Mouse (Mus musculus): ENCODE measurements at regions not wholly inside any gene's neighbourhood (a gene's known extent, or its start where the extent isn't known, plus 50 kb on each side); places are given as distances from the start of the nearest gene placed in this dataset.

GRCm38 (mm10) chr15:52783940-52784339 lies 1100.8 kb upstream of the Gm7489 start:
- 81% methylated on average over 2 of the region's 2 CpGs for WGBS
- Histone ChIP-seq H3K27ac (ENCODE audit: low read length) (no peak overlapping the region), H3K36me3 (ENCODE audit: control insufficient read depth, insufficient read depth) (no peaks in the 10 kb centered on the region), H3K27me3 (ENCODE audit: control insufficient read depth, insufficient read depth, low read length) (no peaks in the 10 kb centered on the region), H3K9ac (ENCODE audit: low read length) (no peak overlapping the region), H3K9me3 (replicated peaks; ENCODE audit: control insufficient read depth, low read length) (no peaks in the 10 kb centered on the region), H3K4me3 (ENCODE audit: low read length) (no peak overlapping the region), H3K4me2 (ENCODE audit: low read depth, low read length) (no peak overlapping the region), H3K4me1 (ENCODE audit: control insufficient read depth, insufficient read depth, low read length) (no peaks in the 10 kb centered on the region)
- no peak for ATAC-seq (replicated peaks; ENCODE audit: extremely low read depth, insufficient read depth, low FRiP score)

- Histone ChIP-seq H3K27me3 (ENCODE audit: control insufficient read depth, insufficient read depth, low read length) (no peaks in the 10 kb centered on the region), H3K9me3 (replicated peaks; ENCODE audit: control insufficient read depth, low read length) (no peaks in the 10 kb centered on the region), H3K9ac (ENCODE audit: low read length) (no peak overlapping the region), H3K4me2 (ENCODE audit: low read depth, low read length) (no peak overlapping the region), H3K36me3 (ENCODE audit: control insufficient read depth, insufficient read depth) (no peaks in the 10 kb centered on the region), H3K4me1 (ENCODE audit: control insufficient read depth, insufficient read depth, low read length) (no peaks in the 10 kb centered on the region), H3K27ac (ENCODE audit: low read length) (no peak overlapping the region), H3K4me3 (ENCODE audit: low read length) (no peak overlapping the region)
- no peak for ATAC-seq (replicated peaks; ENCODE audit: extremely low read depth, insufficient read depth, low FRiP score)
- 79% methylated on average over 3 of the region's 3 CpGs for WGBS
Measured at GRCm38 (mm10) chr15:52785196-52785595, 1099.5 kb upstream of the Gm7489 start.

- Histone ChIP-seq H3K4me3 (ENCODE audit: low read length) (no peak overlapping the region), H3K36me3 (ENCODE audit: control insufficient read depth, insufficient read depth) (no peaks in the 10 kb centered on the region), H3K9me3 (replicated peaks; ENCODE audit: control insufficient read depth, low read length) (no peaks in the 10 kb centered on the region), H3K4me2 (ENCODE audit: low read depth, low read length) (no peak overlapping the region), H3K9ac (ENCODE audit: low read length) (no peak overlapping the region), H3K27ac (ENCODE audit: low read length) (no peak overlapping the region), H3K4me1 (ENCODE audit: control insufficient read depth, insufficient read depth, low read length) (no peaks in the 10 kb centered on the region), H3K27me3 (ENCODE audit: control insufficient read depth, insufficient read depth, low read length) (no peaks in the 10 kb centered on the region)
- no peak for ATAC-seq (replicated peaks; ENCODE audit: extremely low read depth, insufficient read depth, low FRiP score)
- 66% methylated on average over 8 of the region's 8 CpGs for WGBS
Measured at GRCm38 (mm10) chr15:52785976-52786375, 1098.7 kb upstream of the Gm7489 start.

GRCm38 (mm10) chr15:52805479-52806199 lies 1079.1 kb upstream of the Gm7489 start:
- Histone ChIP-seq H3K27me3 (ENCODE audit: control insufficient read depth, insufficient read depth, low read length) (no peaks in the 10 kb centered on the region), H3K4me1 (ENCODE audit: control insufficient read depth, insufficient read depth, low read length) (no peaks in the 10 kb centered on the region), H3K9ac (ENCODE audit: low read length) (no peak overlapping the region), H3K36me3 (ENCODE audit: control insufficient read depth, insufficient read depth) (no peaks in the 10 kb centered on the region), H3K27ac (ENCODE audit: low read length) (no peak overlapping the region), H3K4me2 (ENCODE audit: low read depth, low read length) (no peak overlapping the region), H3K4me3 (ENCODE audit: low read length) (no peak overlapping the region), H3K9me3 (replicated peaks; ENCODE audit: control insufficient read depth, low read length) (no peaks in the 10 kb centered on the region)
- 57% methylated on average over 4 of the region's 4 CpGs for WGBS
- no peak for ATAC-seq (replicated peaks; ENCODE audit: extremely low read depth, insufficient read depth, low FRiP score)

- Histone ChIP-seq H3K4me1 (ENCODE audit: control insufficient read depth, insufficient read depth, low read length) (no peaks in the 10 kb centered on the region), H3K27me3 (ENCODE audit: control insufficient read depth, insufficient read depth, low read length) (no peaks in the 10 kb centered on the region), H3K9me3 (replicated peaks; ENCODE audit: control insufficient read depth, low read length) (no peaks in the 10 kb centered on the region), H3K27ac (ENCODE audit: low read length) (no peak overlapping the region), H3K4me3 (ENCODE audit: low read length) (no peak overlapping the region), H3K4me2 (ENCODE audit: low read depth, low read length) (no peak overlapping the region), H3K9ac (ENCODE audit: low read length) (no peak overlapping the region), H3K36me3 (ENCODE audit: control insufficient read depth, insufficient read depth) (no peaks in the 10 kb centered on the region)
- 74% methylated on average over 3 of the region's 3 CpGs for WGBS
- ATAC-seq (replicated peaks; ENCODE audit: extremely low read depth, insufficient read depth, low FRiP score): no peak
Measured at GRCm38 (mm10) chr15:52808622-52809021, 1076.1 kb upstream of the Gm7489 start.

GRCm38 (mm10) chr15:52820796-52821195 lies 1063.9 kb upstream of the Gm7489 start:
- no peaks in the 10 kb centered on the region for H3K4me1 ChIP-seq (ENCODE audit: control insufficient read depth, insufficient read depth, low read length)
- H3K4me3 ChIP-seq (ENCODE audit: low read length): no peak overlapping the region
- H3K9me3 ChIP-seq (replicated peaks; ENCODE audit: control insufficient read depth, low read length): no peaks in the 10 kb centered on the region
- H3K4me2 ChIP-seq (ENCODE audit: low read depth, low read length): no peak overlapping the region
- H3K27ac ChIP-seq (ENCODE audit: low read length): no peak overlapping the region
- H3K9ac ChIP-seq (ENCODE audit: low read length): no peak overlapping the region
- WGBS: 86% methylated on average over 6 of the region's 6 CpGs
- no peaks in the 10 kb centered on the region for H3K36me3 ChIP-seq (ENCODE audit: control insufficient read depth, insufficient read depth)
- ATAC-seq (replicated peaks; ENCODE audit: extremely low read depth, insufficient read depth, low FRiP score): no peak
- no peaks in the 10 kb centered on the region for H3K27me3 ChIP-seq (ENCODE audit: control insufficient read depth, insufficient read depth, low read length)

- no peak overlapping the region for H3K4me2 ChIP-seq (ENCODE audit: low read depth, low read length)
- no peak overlapping the region for H3K27ac ChIP-seq (ENCODE audit: low read length)
- no peaks in the 10 kb centered on the region for H3K36me3 ChIP-seq (ENCODE audit: control insufficient read depth, insufficient read depth)
- no peak overlapping the region for H3K9ac ChIP-seq (ENCODE audit: low read length)
- no peaks in the 10 kb centered on the region for H3K4me1 ChIP-seq (ENCODE audit: control insufficient read depth, insufficient read depth, low read length)
- H3K9me3 ChIP-seq (replicated peaks; ENCODE audit: control insufficient read depth, low read length): no peaks in the 10 kb centered on the region
- ATAC-seq (replicated peaks; ENCODE audit: extremely low read depth, insufficient read depth, low FRiP score): no peak
- WGBS: 82% methylated on average over 2 of the region's 2 CpGs
- H3K27me3 ChIP-seq (ENCODE audit: control insufficient read depth, insufficient read depth, low read length): no peaks in the 10 kb centered on the region
- no peak overlapping the region for H3K4me3 ChIP-seq (ENCODE audit: low read length)
Measured at GRCm38 (mm10) chr15:52836896-52837295, 1047.8 kb upstream of the Gm7489 start.

GRCm38 (mm10) chr15:52848132-52848531 lies 1036.6 kb upstream of the Gm7489 start:
- Histone ChIP-seq H3K4me3 (ENCODE audit: low read length) (no peak overlapping the region), H3K4me2 (ENCODE audit: low read depth, low read length) (no peak overlapping the region), H3K36me3 (ENCODE audit: control insufficient read depth, insufficient read depth) (no peaks in the 10 kb centered on the region), H3K9ac (ENCODE audit: low read length) (no peak overlapping the region), H3K27me3 (ENCODE audit: control insufficient read depth, insufficient read depth, low read length) (no peaks in the 10 kb centered on the region), H3K9me3 (replicated peaks; ENCODE audit: control insufficient read depth, low read length) (no peaks in the 10 kb centered on the region), H3K27ac (ENCODE audit: low read length) (no peak overlapping the region), H3K4me1 (ENCODE audit: control insufficient read depth, insufficient read depth, low read length) (0 out of 2 replicates have a peak, but pooled peaks cover 2% of the 10 kb centered on the region)
- no peak; the same call in 1 of the 2 replicates for ATAC-seq (replicated peaks; ENCODE audit: extremely low read depth, insufficient read depth, low FRiP score)

- Histone ChIP-seq H3K36me3 (ENCODE audit: control insufficient read depth, insufficient read depth) (no peaks in the 10 kb centered on the region), H3K9me3 (replicated peaks; ENCODE audit: control insufficient read depth, low read length) (no peaks in the 10 kb centered on the region), H3K27ac (ENCODE audit: low read length) (no peak overlapping the region), H3K4me2 (ENCODE audit: low read depth, low read length) (no peak overlapping the region), H3K9ac (ENCODE audit: low read length) (no peak overlapping the region), H3K27me3 (ENCODE audit: control insufficient read depth, insufficient read depth, low read length) (no peaks in the 10 kb centered on the region), H3K4me3 (ENCODE audit: low read length) (no peak overlapping the region), H3K4me1 (ENCODE audit: control insufficient read depth, insufficient read depth, low read length) (no peaks in the 10 kb centered on the region)
- ATAC-seq (replicated peaks; ENCODE audit: extremely low read depth, insufficient read depth, low FRiP score): no peak
- 74% methylated on average over 4 of the region's 4 CpGs for WGBS
Measured at GRCm38 (mm10) chr15:52858682-52859081, 1026.0 kb upstream of the Gm7489 start.

All from heart, embryonic 16.5 days (tissue).